Mouse (Mus musculus): ENCODE results near the gene Carhsp1. TPM values are rescaled to one million over a fixed set of nuclear protein-coding genes. Genes with fewer than 3 reads are reported as not detected.

Carhsp1 gene
- polyA plus RNA-seq, 1 experiment from 2014 or later: 85.0 TPM

DNA sequence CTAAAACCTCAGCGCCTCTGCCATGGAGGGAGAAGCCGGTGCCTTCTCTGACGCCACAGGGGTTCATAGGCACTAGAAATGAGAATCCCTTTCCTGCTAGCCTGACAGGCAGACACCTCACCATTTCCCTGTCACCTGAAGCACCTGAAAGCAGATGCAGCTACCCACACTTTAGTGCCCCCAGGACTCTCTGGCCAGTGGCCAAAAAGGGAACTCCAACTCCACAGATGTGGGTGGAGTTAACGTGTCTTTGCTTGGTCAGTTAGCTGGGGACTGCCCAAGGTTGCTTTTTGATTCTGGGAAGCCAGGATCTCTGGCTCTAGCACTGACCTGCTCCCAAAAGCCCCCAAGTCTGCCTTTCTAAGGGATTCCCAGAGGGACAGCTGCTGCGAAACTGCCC, 2.5 kb downstream of the Carhsp1 start:
- Histone ChIP-seq H3K4me1 (ENCODE audit: control insufficient read depth, insufficient read depth, low read length) (peaks cover 28% of the 10 kb centered on the region), H3K27ac (ENCODE audit: low read depth, low read length) (peak overlapping the region; percentile 84)

DNA sequence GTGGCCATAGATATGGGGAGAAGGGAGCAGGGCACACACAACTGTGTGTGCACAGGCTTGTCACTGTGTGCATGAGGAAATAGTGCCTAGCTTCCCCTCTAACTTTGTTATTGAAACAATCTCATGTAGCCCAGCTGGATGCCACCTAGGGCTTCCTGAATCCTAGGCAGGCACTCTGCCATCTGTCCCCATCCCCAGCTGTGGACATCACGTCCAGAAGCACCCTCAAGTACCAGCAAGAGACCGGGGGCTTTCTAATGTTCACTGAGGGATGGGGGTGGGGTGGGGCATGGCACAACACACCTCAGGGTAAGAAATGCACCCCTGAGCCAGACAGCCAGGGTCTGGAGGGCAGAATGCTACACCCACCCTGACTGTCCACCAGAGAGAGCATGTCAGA, 3.6 kb downstream of the Carhsp1 start:
- Histone ChIP-seq H3K27me3 (ENCODE audit: control insufficient read depth, insufficient read depth, low read length) (peaks cover 5% of the 10 kb centered on the region), H3K9ac (ENCODE audit: low read length) (0 out of 2 replicates have a peak overlapping the region, but pooled peaks have one; percentile 1), H3K4me1 (ENCODE audit: control insufficient read depth, insufficient read depth, low read length) (peaks cover 28% of the 10 kb centered on the region), H3K9me3 (ENCODE audit: control insufficient read depth, low read length) (no peaks in the 10 kb centered on the region), H3K4me2 (0 out of 2 replicates have a peak overlapping the region, but pooled peaks have one; percentile 6), H3K27ac (ENCODE audit: low read depth, low read length) (no peak overlapping the region), H3K4me3 (ENCODE audit: low read depth, low read length) (no peak overlapping the region), H3K36me3 (ENCODE audit: control insufficient read depth, insufficient read depth, low read length) (0 out of 2 replicates have a peak, but pooled peaks cover 2% of the 10 kb centered on the region)
- 79% methylated on average over 2 of the region's 2 CpGs for WGBS
- DNase-seq (ENCODE audit: low spot score, missing footprints): no peak
- no peak for ATAC-seq (ENCODE audit: low FRiP score)

More for the DNA sequence above, 2.5 kb downstream of the Carhsp1 start:
- no peak for ATAC-seq (ENCODE audit: low FRiP score)
- Histone ChIP-seq H3K4me3 (ENCODE audit: low read depth, low read length) (peak overlapping the region; percentile 55), H3K4me2 (peak overlapping the region; percentile 50), H3K27me3 (ENCODE audit: control insufficient read depth, insufficient read depth, low read length) (peaks cover 12% of the 10 kb centered on the region), H3K9me3 (ENCODE audit: control insufficient read depth, low read length) (no peaks in the 10 kb centered on the region), H3K9ac (ENCODE audit: low read length) (peak overlapping the region; percentile 73), H3K36me3 (ENCODE audit: control insufficient read depth, insufficient read depth, low read length) (no peaks in the 10 kb centered on the region)
- WGBS: 42% methylated on average over 5 of the region's 5 CpGs
- DNase-seq (ENCODE audit: low spot score, missing footprints): no peak

DNA sequence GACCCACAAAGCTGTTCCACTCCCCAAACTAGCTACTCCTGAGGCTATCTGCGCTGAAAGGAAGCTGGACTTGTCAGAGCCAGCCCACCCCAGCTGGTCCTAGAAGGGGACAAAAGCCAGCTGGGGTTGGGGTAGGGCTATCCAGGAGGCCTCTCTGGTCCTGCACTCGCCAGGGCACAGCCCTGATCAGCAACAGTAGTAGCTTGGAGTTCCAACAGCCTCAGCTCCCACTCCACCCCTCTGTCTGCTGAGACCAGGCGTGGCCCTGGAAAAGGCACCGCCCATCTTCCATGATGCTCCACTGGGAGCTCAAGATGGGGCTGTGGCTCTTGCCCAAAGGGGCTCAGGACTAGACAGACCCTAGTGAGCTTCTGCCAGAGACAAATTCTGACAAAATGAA, 4.1 kb downstream of the Carhsp1 start:
- H3K4me1 ChIP-seq (ENCODE audit: control insufficient read depth, insufficient read depth, low read length): peaks cover 28% of the 10 kb centered on the region

GRCm38 (mm10) chr16:8667261-8667660, 4.7 kb downstream of the Carhsp1 start:
- no peak overlapping the region for H3K27ac ChIP-seq (ENCODE audit: low read depth, low read length)
- DNase-seq (ENCODE audit: low spot score, missing footprints) (no peak), ATAC-seq (ENCODE audit: low FRiP score) (no peak)
- H3K9ac ChIP-seq (ENCODE audit: low read length): no peak overlapping the region
- no peak overlapping the region for H3K4me3 ChIP-seq (ENCODE audit: low read depth, low read length)
- 89% methylated on average over 7 of the region's 7 CpGs for WGBS
- no peaks in the 10 kb centered on the region for H3K27me3 ChIP-seq (ENCODE audit: control insufficient read depth, insufficient read depth, low read length)
- peaks cover 28% of the 10 kb centered on the region for H3K4me1 ChIP-seq (ENCODE audit: control insufficient read depth, insufficient read depth, low read length)
- 0 out of 2 replicates have a peak, but pooled peaks cover 4% of the 10 kb centered on the region for H3K36me3 ChIP-seq (ENCODE audit: control insufficient read depth, insufficient read depth, low read length)
- no peaks in the 10 kb centered on the region for H3K9me3 ChIP-seq (ENCODE audit: control insufficient read depth, low read length)
- 0 out of 2 replicates have a peak overlapping the region, but pooled peaks have one; percentile 2 for H3K4me2 ChIP-seq

More for the DNA sequence above, 4.1 kb downstream of the Carhsp1 start:
- 0 out of 2 replicates have a peak overlapping the region, but pooled peaks have one; percentile 2 for H3K4me2 ChIP-seq
- no peaks in the 10 kb centered on the region for H3K9me3 ChIP-seq (ENCODE audit: control insufficient read depth, low read length)
- H3K9ac ChIP-seq (ENCODE audit: low read length): no peak overlapping the region
- H3K27ac ChIP-seq (ENCODE audit: low read depth, low read length): no peak overlapping the region
- DNase-seq (ENCODE audit: low spot score, missing footprints) (no peak), ATAC-seq (ENCODE audit: low FRiP score) (no peak)
- H3K36me3 ChIP-seq (ENCODE audit: control insufficient read depth, insufficient read depth, low read length): 0 out of 2 replicates have a peak, but pooled peaks cover 4% of the 10 kb centered on the region
- no peak overlapping the region for H3K4me3 ChIP-seq (ENCODE audit: low read depth, low read length)
- 68% methylated on average over 4 of the region's 4 CpGs for WGBS
- H3K27me3 ChIP-seq (ENCODE audit: control insufficient read depth, insufficient read depth, low read length): no peaks in the 10 kb centered on the region

- WGBS: 92% methylated on average over 2 of the region's 2 CpGs
- Histone ChIP-seq H3K4me2 (no peak overlapping the region), H3K9ac (ENCODE audit: low read length) (peak overlapping the region; percentile 6; the same call in 1 of the 2 replicates), H3K27me3 (ENCODE audit: control insufficient read depth, insufficient read depth, low read length) (no peaks in the 10 kb centered on the region), H3K36me3 (ENCODE audit: control insufficient read depth, insufficient read depth, low read length) (peaks cover 5% of the 10 kb centered on the region; the same call in 1 of the 2 replicates), H3K4me3 (ENCODE audit: low read depth, low read length) (no peak overlapping the region), H3K9me3 (ENCODE audit: control insufficient read depth, low read length) (no peaks in the 10 kb centered on the region), H3K27ac (ENCODE audit: low read depth, low read length) (no peak overlapping the region), H3K4me1 (ENCODE audit: control insufficient read depth, insufficient read depth, low read length) (peaks cover 28% of the 10 kb centered on the region)
- no peak for DNase-seq (ENCODE audit: low spot score, missing footprints)
- no peak for ATAC-seq (ENCODE audit: low FRiP score)
Measured at GRCm38 (mm10) chr16:8666452-8666851, 5.5 kb downstream of the Carhsp1 start.

DNA sequence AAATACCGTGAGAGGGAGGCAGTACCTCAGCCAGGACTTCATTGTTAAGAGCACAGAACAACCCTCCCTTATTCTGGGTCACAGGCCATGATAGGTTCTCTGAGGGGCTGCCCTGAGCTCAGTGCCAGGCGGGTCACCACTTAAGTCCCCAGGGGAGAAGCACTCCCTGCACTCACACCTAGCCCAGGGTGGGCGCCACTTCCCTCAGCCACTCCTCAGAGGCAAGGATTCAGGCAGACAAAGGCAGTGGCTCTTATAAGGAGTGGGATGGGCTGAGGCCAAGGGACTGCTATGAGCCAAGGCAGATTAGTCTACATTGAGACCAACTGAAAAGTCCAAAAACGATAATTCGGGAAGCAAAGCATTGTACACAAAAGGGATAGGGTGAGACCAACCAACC, 6.6 kb downstream of the Carhsp1 start:
- no peak overlapping the region for H3K4me2 ChIP-seq
- peaks cover 8% of the 10 kb centered on the region for H3K36me3 ChIP-seq (ENCODE audit: control insufficient read depth, insufficient read depth, low read length)
- no peak overlapping the region for H3K4me3 ChIP-seq (ENCODE audit: low read depth, low read length)
- H3K9ac ChIP-seq (ENCODE audit: low read length): no peak overlapping the region
- H3K27ac ChIP-seq (ENCODE audit: low read depth, low read length): no peak overlapping the region
- WGBS: 81% methylated on average over 5 of the region's 5 CpGs
- no peaks in the 10 kb centered on the region for H3K9me3 ChIP-seq (ENCODE audit: control insufficient read depth, low read length)
- H3K27me3 ChIP-seq (ENCODE audit: control insufficient read depth, insufficient read depth, low read length): no peaks in the 10 kb centered on the region
- no peak for ATAC-seq (ENCODE audit: low FRiP score)
- no peak for DNase-seq (ENCODE audit: low spot score, missing footprints)
- peaks cover 24% of the 10 kb centered on the region for H3K4me1 ChIP-seq (ENCODE audit: control insufficient read depth, insufficient read depth, low read length)

GRCm38 (mm10) chr16:8663606-8664539, 8.1 kb downstream of the Carhsp1 start:
- H3K9me3 ChIP-seq (ENCODE audit: control insufficient read depth, low read length): no peaks in the 10 kb centered on the region
- H3K27ac ChIP-seq (ENCODE audit: low read depth, low read length): no peak overlapping the region
- H3K36me3 ChIP-seq (ENCODE audit: control insufficient read depth, insufficient read depth, low read length): peaks cover 12% of the 10 kb centered on the region
- H3K9ac ChIP-seq (ENCODE audit: low read length): no peak overlapping the region
- no peak overlapping the region for H3K4me3 ChIP-seq (ENCODE audit: low read depth, low read length)
- DNase-seq (ENCODE audit: low spot score, missing footprints) (no peak), ATAC-seq (ENCODE audit: low FRiP score) (no peak)
- 89% methylated on average over 24 of the region's 24 CpGs for WGBS
- no peak overlapping the region for H3K4me2 ChIP-seq
- H3K4me1 ChIP-seq (ENCODE audit: control insufficient read depth, insufficient read depth, low read length): peaks cover 11% of the 10 kb centered on the region; the same call in 1 of the 2 replicates
- no peaks in the 10 kb centered on the region for H3K27me3 ChIP-seq (ENCODE audit: control insufficient read depth, insufficient read depth, low read length)

DNA sequence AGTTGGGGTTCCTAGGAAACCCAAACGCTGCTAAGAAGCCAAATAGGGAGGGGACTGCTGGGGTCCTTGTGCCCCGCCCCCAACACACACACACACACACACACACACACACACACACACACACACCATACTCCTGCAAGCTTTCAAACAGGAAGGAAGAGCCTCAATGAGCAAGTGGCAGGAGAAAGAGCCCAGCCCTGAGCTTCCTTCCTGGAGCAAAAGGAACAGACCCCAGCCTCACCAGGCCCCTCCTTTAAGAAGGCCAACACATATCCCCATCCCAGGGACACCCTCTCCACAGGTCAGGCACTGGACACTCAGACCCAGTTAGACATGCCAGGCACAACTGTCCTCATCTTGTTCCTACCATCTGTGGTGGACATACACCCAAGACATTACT, 8.9 kb downstream of the Carhsp1 start:
- peaks cover 12% of the 10 kb centered on the region for H3K36me3 ChIP-seq (ENCODE audit: control insufficient read depth, insufficient read depth, low read length)
- H3K27me3 ChIP-seq (ENCODE audit: control insufficient read depth, insufficient read depth, low read length): no peaks in the 10 kb centered on the region
- DNase-seq (ENCODE audit: low spot score, missing footprints) (no peak), ATAC-seq (ENCODE audit: low FRiP score) (no peak)
- no peaks in the 10 kb centered on the region for H3K9me3 ChIP-seq (ENCODE audit: control insufficient read depth, low read length)
- no peak overlapping the region for H3K4me2 ChIP-seq
- no peak overlapping the region for H3K27ac ChIP-seq (ENCODE audit: low read depth, low read length)
- H3K9ac ChIP-seq (ENCODE audit: low read length): no peak overlapping the region
- H3K4me1 ChIP-seq (ENCODE audit: control insufficient read depth, insufficient read depth, low read length): peaks cover 4% of the 10 kb centered on the region; the same call in 1 of the 2 replicates
- WGBS: 72% methylated on average over 2 of the region's 2 CpGs
- no peak overlapping the region for H3K4me3 ChIP-seq (ENCODE audit: low read depth, low read length)

GRCm38 (mm10) chr16:8658764-8659163, 13.2 kb downstream of the Carhsp1 start:
- Histone ChIP-seq H3K4me1 (ENCODE audit: control insufficient read depth, insufficient read depth, low read length) (no peaks in the 10 kb centered on the region), H3K4me3 (ENCODE audit: low read depth, low read length) (no peak overlapping the region), H3K9ac (ENCODE audit: low read length) (no peak overlapping the region), H3K27me3 (ENCODE audit: control insufficient read depth, insufficient read depth, low read length) (no peaks in the 10 kb centered on the region), H3K9me3 (ENCODE audit: control insufficient read depth, low read length) (no peaks in the 10 kb centered on the region), H3K4me2 (no peak overlapping the region), H3K27ac (ENCODE audit: low read depth, low read length) (no peak overlapping the region), H3K36me3 (ENCODE audit: control insufficient read depth, insufficient read depth, low read length) (peaks cover 12% of the 10 kb centered on the region)
- ATAC-seq (ENCODE audit: low FRiP score) (no peak), DNase-seq (ENCODE audit: low spot score, missing footprints) (no peak)
- WGBS: 91% methylated on average over 4 of the region's 4 CpGs
